Mouse (Mus musculus): ENCODE measurements at regions not wholly inside any gene's neighbourhood (a gene's known extent, or its start where the extent isn't known, plus 50 kb on each side); places are given as distances from the start of the nearest gene placed in this dataset.

GRCm38 (mm10) chr15:90333275-90333674, 109.2 kb downstream of the Alg10b start:
- TF ChIP-seq CTCF (IDR thresholded peaks at IDR 0.05; ENCODE audit: borderline replicate concordance, control insufficient read depth, extremely low read depth, insufficient read depth, low read length, poor library complexity) (no peak), POLR2A (IDR thresholded peaks at IDR 0.05; ENCODE audit: control insufficient read depth, extremely low read depth, insufficient read depth, low read length, poor library complexity) (no peak)
